Mouse (Mus musculus): ENCODE results near the gene Siah1a. TPM values are rescaled to one million over a fixed set of nuclear protein-coding genes. Genes with fewer than 3 reads are reported as not detected.
A peak's percentile ranks its signal among the peaks of the same experiment; 100 is the strongest.

Gene Siah1a
- polyA plus RNA-seq, 1 experiment: 36.0 TPM

GRCm38 (mm10) chr8:86741627-86742026, 4.1 kb downstream of the Siah1a start:
- TF ChIP-seq CTCF (IDR thresholded peaks at IDR 0.05; ENCODE audit: borderline replicate concordance, insufficient read depth, low read depth, low read length): no peak
- no peak for TF ChIP-seq POLR2A (IDR thresholded peaks at IDR 0.05; ENCODE audit: borderline replicate concordance, insufficient read depth, low read length)
- no peak for DNase-seq
- H3K27ac ChIP-seq (ENCODE audit: insufficient read depth, low read length): no peak overlapping the region
- H3K4me3 ChIP-seq (replicated peaks; ENCODE audit: insufficient read depth, low read depth, low read length): no peak overlapping the region
- H3K4me1 ChIP-seq (ENCODE audit: control insufficient read depth, insufficient read depth, low read length): peaks cover 8% of the 10 kb centered on the region; the same call in 1 of the 2 replicates
- H3K27me3 ChIP-seq (ENCODE audit: control insufficient read depth, insufficient read depth, low read length): no peaks in the 10 kb centered on the region

DNA sequence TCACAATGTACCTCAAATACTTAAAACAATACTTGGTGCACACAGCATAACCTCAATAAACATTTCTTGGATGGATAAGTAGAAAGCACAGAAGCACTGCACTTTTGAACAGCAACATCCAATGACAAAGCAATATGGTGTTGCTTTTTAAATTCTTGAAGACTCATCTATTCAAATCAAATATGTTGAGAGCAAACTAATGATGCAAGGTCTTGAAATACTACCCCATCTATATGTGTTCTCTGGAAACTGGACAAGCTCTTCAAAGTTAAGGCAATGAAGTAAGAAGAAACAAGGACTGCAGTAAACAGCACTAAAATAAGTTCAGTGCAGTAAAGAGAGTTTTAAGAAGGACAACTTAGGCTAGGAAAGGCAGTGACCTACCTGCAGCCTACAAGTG, 4.8 kb downstream of the Siah1a start:
- no peak for TF ChIP-seq CTCF (IDR thresholded peaks at IDR 0.05; ENCODE audit: borderline replicate concordance, insufficient read depth, low read depth, low read length)
- TF ChIP-seq POLR2A (IDR thresholded peaks at IDR 0.05; ENCODE audit: borderline replicate concordance, insufficient read depth, low read length): no peak
- H3K27ac ChIP-seq (ENCODE audit: insufficient read depth, low read length): no peak overlapping the region
- no peaks in the 10 kb centered on the region for H3K27me3 ChIP-seq (ENCODE audit: control insufficient read depth, insufficient read depth, low read length)
- no peak for DNase-seq
- H3K4me1 ChIP-seq (ENCODE audit: control insufficient read depth, insufficient read depth, low read length): peaks cover 11% of the 10 kb centered on the region
- no peak overlapping the region for H3K4me3 ChIP-seq (replicated peaks; ENCODE audit: insufficient read depth, low read depth, low read length)

DNA sequence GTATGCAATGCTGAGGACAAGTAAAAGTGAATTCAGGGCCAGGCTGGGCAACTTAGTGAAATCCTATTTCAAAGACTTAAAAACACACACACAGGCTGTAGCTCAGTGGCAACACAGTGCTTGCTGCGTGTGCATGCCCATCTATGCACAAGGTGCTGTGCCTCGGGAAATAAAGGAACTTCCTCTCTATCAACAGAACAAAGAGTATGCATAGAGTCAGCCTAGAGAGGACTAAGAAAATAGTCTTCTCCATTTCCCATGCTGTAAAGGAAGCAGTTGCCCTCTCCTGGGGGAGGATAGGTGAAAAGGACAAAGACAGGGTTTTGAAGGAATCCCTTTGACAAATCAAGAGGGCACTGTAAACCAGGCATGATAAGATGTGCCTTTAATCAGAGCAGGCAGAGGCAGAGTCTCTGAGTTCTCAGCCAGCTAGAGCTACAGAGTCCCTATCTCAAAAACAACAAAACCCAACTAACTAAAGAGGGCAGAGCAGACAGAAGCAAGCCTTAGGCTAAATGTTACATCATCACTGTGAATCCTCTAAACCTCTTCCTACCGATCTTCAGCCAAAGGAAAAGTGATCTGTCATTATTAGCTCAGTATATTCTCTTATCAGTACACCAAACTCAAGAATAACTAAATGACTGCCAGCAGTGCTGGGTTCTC, 10.2 kb downstream of the Siah1a start:
- H3K4me1 ChIP-seq (ENCODE audit: control insufficient read depth, insufficient read depth, low read length): peaks cover 14% of the 10 kb centered on the region
- TF ChIP-seq POLR2A (IDR thresholded peaks at IDR 0.05; ENCODE audit: borderline replicate concordance, insufficient read depth, low read length): no peak
- no peaks in the 10 kb centered on the region for H3K27me3 ChIP-seq (ENCODE audit: control insufficient read depth, insufficient read depth, low read length)
- no peak overlapping the region for H3K27ac ChIP-seq (ENCODE audit: insufficient read depth, low read length)
- DNase-seq: no peak
- 49% methylated on average over 3 of the region's 3 CpGs for WGBS
- no peak overlapping the region for H3K4me3 ChIP-seq (replicated peaks; ENCODE audit: insufficient read depth, low read depth, low read length)

DNA sequence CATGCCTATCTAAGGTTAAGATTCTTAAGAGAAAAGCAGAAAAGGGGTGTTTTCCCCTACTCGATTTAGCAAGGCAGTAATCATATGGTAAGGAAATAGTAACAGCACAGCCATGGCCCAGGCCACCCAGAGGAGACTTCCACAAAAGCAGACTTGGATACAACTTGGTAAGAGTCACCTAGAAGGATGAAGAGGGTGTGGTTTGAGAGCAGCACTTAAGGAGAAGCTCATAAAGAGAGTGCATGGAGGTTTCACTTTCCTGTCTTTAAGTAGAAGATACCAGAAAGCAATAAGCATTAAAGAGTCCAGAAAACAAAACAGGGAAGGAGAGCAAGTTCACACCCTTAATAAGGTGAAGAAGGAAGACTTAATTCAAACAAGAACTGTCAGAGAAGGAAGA, 10.8 kb downstream of the Siah1a start:
- no peak for DNase-seq
- H3K27ac ChIP-seq (ENCODE audit: insufficient read depth, low read length): no peak overlapping the region
- H3K4me3 ChIP-seq (replicated peaks; ENCODE audit: insufficient read depth, low read depth, low read length): no peak overlapping the region
- peaks cover 18% of the 10 kb centered on the region for H3K4me1 ChIP-seq (ENCODE audit: control insufficient read depth, insufficient read depth, low read length)
- 80% methylated on average over 1 of the region's 1 CpGs for WGBS
- H3K27me3 ChIP-seq (ENCODE audit: control insufficient read depth, insufficient read depth, low read length): no peaks in the 10 kb centered on the region
- TF ChIP-seq CTCF (IDR thresholded peaks at IDR 0.05; ENCODE audit: borderline replicate concordance, insufficient read depth, low read depth, low read length): no peak
- TF ChIP-seq POLR2A (IDR thresholded peaks at IDR 0.05; ENCODE audit: borderline replicate concordance, insufficient read depth, low read length): no peak

GRCm38 (mm10) chr8:86734171-86734570, 11.6 kb downstream of the Siah1a start:
- Histone ChIP-seq H3K27ac (ENCODE audit: insufficient read depth, low read length) (no peak overlapping the region), H3K4me3 (replicated peaks; ENCODE audit: insufficient read depth, low read depth, low read length) (no peak overlapping the region), H3K4me1 (ENCODE audit: control insufficient read depth, insufficient read depth, low read length) (peaks cover 18% of the 10 kb centered on the region), H3K27me3 (ENCODE audit: control insufficient read depth, insufficient read depth, low read length) (no peaks in the 10 kb centered on the region)
- DNase-seq: no peak
- WGBS: 25% methylated on average over 4 of the region's 4 CpGs
- TF ChIP-seq POLR2A (IDR thresholded peaks at IDR 0.05; ENCODE audit: borderline replicate concordance, insufficient read depth, low read length) (no peak), CTCF (IDR thresholded peaks at IDR 0.05; ENCODE audit: borderline replicate concordance, insufficient read depth, low read depth, low read length) (no peak)

GRCm38 (mm10) chr8:86730860-86731259, 14.9 kb downstream of the Siah1a start:
- 50% methylated on average over 1 of the region's 1 CpGs for WGBS
- H3K27me3 ChIP-seq (ENCODE audit: control insufficient read depth, insufficient read depth, low read length): no peaks in the 10 kb centered on the region
- no peak overlapping the region for H3K4me3 ChIP-seq (replicated peaks; ENCODE audit: insufficient read depth, low read depth, low read length)
- DNase-seq: no peak
- H3K27ac ChIP-seq (ENCODE audit: insufficient read depth, low read length): peak overlapping the region; percentile 24; the same call in 1 of the 2 replicates
- H3K4me1 ChIP-seq (ENCODE audit: control insufficient read depth, insufficient read depth, low read length): peaks cover 17% of the 10 kb centered on the region
- TF ChIP-seq POLR2A (IDR thresholded peaks at IDR 0.05; ENCODE audit: borderline replicate concordance, insufficient read depth, low read length) (no peak), CTCF (IDR thresholded peaks at IDR 0.05; ENCODE audit: borderline replicate concordance, insufficient read depth, low read depth, low read length) (no peak)

DNA sequence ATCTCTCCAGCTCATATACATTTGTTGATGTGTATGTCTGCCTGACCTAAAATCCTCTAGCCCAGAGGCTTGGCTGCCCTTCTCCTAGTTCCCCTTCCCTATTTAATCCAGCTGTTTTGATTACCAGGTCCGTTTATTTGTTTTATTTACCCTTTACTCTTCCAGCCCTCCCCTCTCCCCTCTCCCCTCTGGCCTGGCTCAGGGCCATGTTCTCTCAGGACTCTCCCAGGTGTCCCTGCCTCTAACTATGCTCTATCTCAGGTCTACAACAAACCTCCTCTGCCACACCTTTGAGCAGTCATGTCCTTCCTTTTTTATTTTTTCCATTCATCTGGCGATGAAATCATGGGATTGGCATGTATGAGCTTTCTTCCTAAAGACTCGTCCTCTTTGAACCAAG, 15.4 kb downstream of the Siah1a start:
- H3K4me1 ChIP-seq (ENCODE audit: control insufficient read depth, insufficient read depth, low read length): peaks cover 12% of the 10 kb centered on the region
- WGBS: 17% methylated on average over 3 of the region's 3 CpGs
- no peak for DNase-seq
- H3K27ac ChIP-seq (ENCODE audit: insufficient read depth, low read length): 0 out of 2 replicates have a peak overlapping the region, but pooled peaks have one; percentile 24
- H3K27me3 ChIP-seq (ENCODE audit: control insufficient read depth, insufficient read depth, low read length): no peaks in the 10 kb centered on the region
- TF ChIP-seq POLR2A (IDR thresholded peaks at IDR 0.05; ENCODE audit: borderline replicate concordance, insufficient read depth, low read length): no peak
- TF ChIP-seq CTCF (IDR thresholded peaks at IDR 0.05; ENCODE audit: borderline replicate concordance, insufficient read depth, low read depth, low read length): no peak
- H3K4me3 ChIP-seq (replicated peaks; ENCODE audit: insufficient read depth, low read depth, low read length): no peak overlapping the region

DNA sequence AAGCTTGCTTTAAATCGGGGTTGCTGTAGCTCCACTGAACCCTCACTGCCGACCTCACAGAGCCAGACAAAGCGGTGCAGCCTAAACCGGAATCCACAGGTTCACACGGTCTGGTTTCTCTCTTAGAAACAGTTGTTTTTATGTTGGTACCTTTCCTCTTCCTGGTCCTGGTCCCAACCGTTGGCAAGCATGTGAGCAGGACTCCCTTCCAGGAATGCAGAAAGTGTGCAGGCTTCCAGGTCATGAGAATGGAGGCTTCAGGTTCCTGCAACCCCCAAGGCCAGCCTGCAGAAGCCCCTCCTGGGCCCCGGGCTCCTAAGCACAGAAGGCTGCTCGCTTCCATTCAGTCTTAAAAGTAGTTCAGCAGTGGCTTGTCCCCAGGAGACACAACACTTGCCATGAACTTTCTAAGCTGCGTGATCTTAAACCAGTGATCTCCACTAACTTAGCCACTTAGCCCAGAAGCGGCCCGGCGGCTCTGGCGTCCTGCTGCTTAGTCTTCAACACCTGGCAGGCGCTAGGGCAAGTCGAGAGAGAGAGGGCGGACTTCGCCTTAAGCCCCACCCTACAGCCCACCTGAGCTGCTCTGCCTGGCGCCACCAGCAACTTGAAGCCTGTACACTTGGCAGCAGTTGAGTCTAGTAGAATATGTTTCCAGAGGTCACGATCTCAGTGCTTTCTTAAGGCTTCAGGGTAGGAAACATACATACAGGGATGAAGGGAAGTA, 17.3 kb downstream of the Siah1a start:
- 47% methylated on average over 19 of the region's 19 CpGs for WGBS
- no peak for TF ChIP-seq CTCF (IDR thresholded peaks at IDR 0.05; ENCODE audit: borderline replicate concordance, insufficient read depth, low read depth, low read length)
- no peak for TF ChIP-seq POLR2A (IDR thresholded peaks at IDR 0.05; ENCODE audit: borderline replicate concordance, insufficient read depth, low read length)
- H3K27me3 ChIP-seq (ENCODE audit: control insufficient read depth, insufficient read depth, low read length): no peaks in the 10 kb centered on the region
- H3K27ac ChIP-seq (ENCODE audit: insufficient read depth, low read length): no peak overlapping the region
- H3K4me1 ChIP-seq (ENCODE audit: control insufficient read depth, insufficient read depth, low read length): peaks cover 9% of the 10 kb centered on the region
- H3K4me3 ChIP-seq (replicated peaks; ENCODE audit: insufficient read depth, low read depth, low read length): no peak overlapping the region
- no peak for DNase-seq
